Mouse (Mus musculus) T-helper 2 cell (primary cell): Measurements from ENCODE around the gene Rnf183.

Source experiments
- in situ Hi-C: fragments of 300-600 bp; cut with MboI, MseI; formaldehyde crosslinking; loops from one replicate; pipeline ENCODE4 v1.15.1; 2025; ENCODE audit warnings: high pct_unique_total_duplicates

The Rnf183 gene

GRCm38 (mm10) chr4:62431522-62431921 is 3.5 kb downstream of the Rnf183 start:
- in situ Hi-C loops: no loop called here

DNA sequence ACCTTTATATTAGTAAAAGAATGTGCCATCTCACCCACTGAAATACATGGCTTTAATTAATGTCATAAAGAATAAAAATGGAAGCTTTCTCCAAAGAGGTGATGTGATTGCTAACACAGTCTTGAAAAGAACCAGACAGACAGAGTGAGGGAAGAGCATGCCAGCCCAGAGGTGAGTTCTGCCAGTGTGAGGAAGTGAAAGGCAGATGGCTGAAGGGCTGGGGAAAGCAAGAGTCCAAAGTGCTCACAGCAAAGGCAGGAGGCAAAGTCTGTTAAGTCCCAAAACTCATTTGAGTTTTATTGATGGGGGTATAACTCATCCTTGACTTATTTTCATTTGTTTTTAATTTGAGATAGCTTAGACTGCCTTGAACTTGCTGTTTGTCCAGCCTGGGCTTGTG is 4.4 kb downstream of the Rnf183 start:
- in situ Hi-C loops: no loop called here

- in situ Hi-C loops: no loop called here
Observed at GRCm38 (mm10) chr4:62429616-62430015, 5.4 kb downstream of the Rnf183 start.

- in situ Hi-C loops: no loop called here
Observed at GRCm38 (mm10) chr4:62427978-62428758, 6.9 kb downstream of the Rnf183 start.

DNA sequence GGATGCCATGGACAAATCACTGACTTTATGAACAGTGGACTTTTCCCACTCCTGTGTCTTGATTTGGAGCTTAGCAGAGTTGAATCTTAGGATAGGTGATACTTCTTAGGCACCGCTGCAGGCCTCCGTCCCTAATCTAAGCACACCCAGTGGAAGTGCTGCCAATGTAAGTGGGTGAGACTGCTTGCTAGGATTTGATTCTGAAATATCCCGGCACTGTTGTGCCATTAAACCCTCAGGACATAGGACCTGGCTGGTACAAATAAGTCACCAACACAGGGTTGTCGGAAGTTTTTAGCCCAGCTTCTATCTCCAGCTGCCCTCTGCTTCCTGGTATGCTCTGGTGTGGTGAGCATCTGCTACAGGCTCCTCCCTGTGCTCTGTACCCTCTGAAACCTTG is 9.2 kb downstream of the Rnf183 start:
- in situ Hi-C loops: no loop called here

DNA sequence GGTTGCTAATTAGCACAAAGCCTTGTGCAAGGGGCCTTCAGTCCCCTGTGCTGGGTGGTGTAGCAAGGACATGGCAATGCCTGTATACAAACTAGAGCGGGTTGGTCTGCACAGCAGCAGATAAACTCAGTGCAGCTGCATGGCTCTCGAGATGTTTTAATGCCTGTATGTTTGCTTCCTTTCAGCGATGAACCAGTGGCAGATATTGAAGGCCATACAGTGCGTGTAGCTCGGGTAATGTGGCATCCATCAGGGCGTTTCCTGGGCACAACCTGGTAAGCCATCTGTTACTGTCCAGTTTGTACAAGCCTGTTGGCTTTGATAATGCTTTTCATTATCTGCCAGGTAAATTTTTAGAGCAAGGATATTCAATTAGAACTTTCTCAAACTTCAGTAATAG is 16.0 kb downstream of the Rnf183 start:
- in situ Hi-C loops: no loop called here

DNA sequence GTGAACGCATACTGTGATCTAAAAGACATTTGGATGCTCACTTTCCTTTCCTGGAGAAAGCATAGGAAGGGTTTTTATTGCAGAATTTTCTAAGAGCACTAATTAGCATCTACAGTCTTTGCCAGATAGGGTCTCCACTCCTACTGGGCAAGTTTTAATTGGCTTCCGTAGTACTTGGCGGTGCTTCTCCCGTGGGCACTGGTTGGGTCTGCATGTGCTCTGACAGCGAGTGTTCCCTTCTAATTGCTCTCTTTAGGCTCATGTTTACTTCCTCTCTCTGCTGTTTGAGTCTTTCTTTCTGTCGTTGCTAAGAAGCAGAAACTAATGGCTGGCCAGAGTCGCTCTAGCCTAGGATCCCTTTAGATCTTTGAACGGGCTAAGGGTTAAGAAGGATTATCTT is 16.6 kb downstream of the Rnf183 start:
- in situ Hi-C loops: no loop called here

- in situ Hi-C loops: no loop called here
Observed at GRCm38 (mm10) chr4:62411606-62412005, 23.4 kb downstream of the Rnf183 start.

DNA sequence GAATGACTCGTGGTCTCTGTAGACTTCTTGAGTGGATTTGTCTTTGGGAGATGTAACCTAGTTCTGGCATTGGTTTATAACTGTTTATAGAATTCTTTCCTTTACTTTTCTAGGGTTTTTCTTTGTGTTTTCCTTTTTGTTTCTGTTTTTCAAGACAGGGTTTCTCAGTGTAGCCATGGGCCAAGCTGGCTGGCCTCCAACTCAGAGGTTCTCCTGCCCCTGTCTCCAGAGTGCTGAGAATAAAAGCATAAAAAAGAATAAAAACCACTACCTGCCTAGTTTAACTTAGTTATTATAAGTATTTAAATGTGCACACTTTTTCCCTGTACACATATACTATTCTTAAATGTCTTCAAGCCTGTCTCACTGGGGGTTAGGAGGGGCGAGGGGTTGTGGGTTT is 24.7 kb downstream of the Rnf183 start:
- in situ Hi-C loops: no loop called here

GRCm38 (mm10) chr4:62409615-62410014 is 25.4 kb downstream of the Rnf183 start:
- in situ Hi-C loops: loop anchor here (5.0 to 10.0 kb wide), 2 partner anchors 47 to 1435 kb away; partner anchors contain the start of genes Fkbp15 and Slc31a1

GRCm38 (mm10) chr4:62408601-62409282 is 26.3 kb downstream of the Rnf183 start, which contains the start of the genes Cdc26 and Prpf4:
Gene Cdc26 (minus strand): TSS chr4:62408642.
Gene Prpf4 (plus strand): TSS chr4:62408797.
- in situ Hi-C loops: loop anchor here (5.0 to 10.0 kb wide), 2 partner anchors 46 to 1436 kb away; partner anchors contain the start of genes Fkbp15 and Slc31a1

DNA sequence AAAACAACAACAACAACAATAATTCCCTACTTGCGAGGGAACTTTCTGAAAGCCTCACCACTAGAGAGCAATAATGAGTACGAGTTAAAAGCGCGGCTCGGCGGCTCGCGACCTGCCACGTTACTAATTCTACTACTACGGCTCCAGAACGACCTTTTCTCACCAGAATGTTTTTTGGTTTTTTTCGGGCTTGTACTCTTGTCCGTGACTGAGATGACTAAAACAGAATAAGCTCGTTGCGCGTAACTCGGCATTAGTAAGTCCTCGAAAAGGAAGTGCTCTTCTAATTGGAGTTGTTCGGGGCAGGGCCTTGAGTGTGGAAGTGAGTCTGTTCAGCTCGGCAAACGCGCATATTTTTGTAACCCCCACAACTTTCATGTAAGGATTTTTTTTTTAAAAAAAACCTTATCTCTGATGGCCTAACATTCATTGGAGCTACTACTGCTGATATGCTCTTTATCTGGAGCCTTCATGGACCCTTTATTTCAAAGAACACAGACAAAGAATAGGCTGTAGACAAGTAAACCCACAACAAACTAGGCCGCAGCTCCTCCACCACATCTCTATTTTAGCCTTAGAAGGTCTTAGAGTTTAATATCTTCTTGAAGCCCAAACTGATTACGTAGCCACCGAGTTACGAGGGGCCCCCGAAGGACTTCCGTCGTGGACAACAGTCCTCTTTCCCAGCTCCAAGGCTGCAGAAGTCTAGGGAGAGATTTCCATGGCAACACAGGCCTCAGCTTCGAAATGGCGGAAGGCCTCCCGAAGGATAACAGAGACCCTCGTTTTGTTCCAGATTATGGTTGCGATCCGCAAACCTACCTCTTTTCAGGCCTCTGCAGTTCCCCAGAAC is 27.1 kb downstream of the Rnf183 start:
- in situ Hi-C loops: loop anchor here (5.0 to 10.0 kb wide), 2 partner anchors 46 to 1437 kb away; partner anchors contain the start of genes Fkbp15 and Slc31a1

- in situ Hi-C loops: loop anchor here (5.0 to 10.0 kb wide), 2 partner anchors 44 to 1439 kb away; partner anchors contain the start of genes Fkbp15 and Slc31a1
Observed at GRCm38 (mm10) chr4:62406133-62406532, 28.9 kb downstream of the Rnf183 start.

DNA sequence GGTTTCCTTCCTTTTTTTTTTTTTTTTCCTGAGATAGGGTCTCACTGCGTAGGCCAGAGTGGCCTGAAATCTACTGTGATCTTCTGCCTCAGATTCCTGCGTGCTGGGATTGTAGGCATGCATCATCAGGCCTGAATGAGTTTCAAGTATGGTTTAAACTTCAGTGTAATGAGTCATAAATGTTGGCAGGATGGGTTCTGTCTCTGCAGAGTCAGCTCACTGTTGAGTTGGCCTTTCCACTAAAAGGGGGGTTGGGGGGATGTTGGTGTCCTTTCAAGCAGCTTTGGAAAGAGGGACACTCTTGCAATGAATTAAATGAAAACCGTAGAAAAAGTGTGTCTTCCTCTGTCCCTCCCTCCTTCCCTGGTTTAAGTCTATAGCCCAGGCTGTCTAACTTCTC is 36.1 kb downstream of the Rnf183 start:
- in situ Hi-C loops: no loop called here

GRCm38 (mm10) chr4:62397616-62398365 is 37.3 kb downstream of the Rnf183 start:
- in situ Hi-C loops: no loop called here

- in situ Hi-C loops: no loop called here
Observed at GRCm38 (mm10) chr4:62395806-62396205, 39.2 kb downstream of the Rnf183 start.

DNA sequence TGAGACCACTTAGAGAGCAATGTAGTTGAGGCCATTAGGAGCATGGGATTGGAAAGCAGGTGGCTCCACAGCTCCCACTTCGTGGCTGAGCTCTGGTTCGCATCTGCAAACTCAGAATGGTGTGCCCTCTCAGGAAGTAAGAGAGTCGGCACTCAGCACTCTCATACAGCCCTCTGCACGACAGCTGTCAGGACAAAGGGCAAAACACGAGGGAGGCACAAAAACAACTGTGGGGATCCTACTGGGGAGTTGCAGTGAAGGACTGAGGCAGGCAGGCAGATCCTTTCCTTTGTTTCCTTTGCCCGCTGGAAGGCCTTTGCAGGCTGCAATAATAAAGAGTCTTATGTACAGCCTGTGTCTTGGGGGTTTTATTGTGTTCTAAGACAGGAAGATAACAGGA is 41.6 kb downstream of the Rnf183 start:
- in situ Hi-C loops: no loop called here

DNA sequence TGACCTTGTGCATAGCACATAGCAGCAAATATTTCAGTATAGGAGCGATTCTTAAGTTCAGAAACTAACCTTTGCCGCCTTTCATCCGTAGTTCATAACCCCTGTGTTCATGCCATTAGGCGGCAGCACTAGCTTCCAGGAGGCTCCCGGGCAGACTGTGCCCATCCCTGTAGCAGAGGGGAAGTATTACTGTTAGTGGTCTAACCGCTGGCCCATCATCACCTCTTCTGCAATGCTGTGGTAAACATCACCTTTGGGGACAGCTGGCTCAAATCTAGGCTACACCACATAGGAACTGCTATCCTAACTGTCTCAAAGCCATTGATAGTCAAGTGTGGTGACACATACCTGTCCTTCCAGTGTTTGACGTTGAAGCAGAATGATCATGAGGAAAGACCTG is 43.2 kb downstream of the Rnf183 start:
- in situ Hi-C loops: no loop called here

DNA sequence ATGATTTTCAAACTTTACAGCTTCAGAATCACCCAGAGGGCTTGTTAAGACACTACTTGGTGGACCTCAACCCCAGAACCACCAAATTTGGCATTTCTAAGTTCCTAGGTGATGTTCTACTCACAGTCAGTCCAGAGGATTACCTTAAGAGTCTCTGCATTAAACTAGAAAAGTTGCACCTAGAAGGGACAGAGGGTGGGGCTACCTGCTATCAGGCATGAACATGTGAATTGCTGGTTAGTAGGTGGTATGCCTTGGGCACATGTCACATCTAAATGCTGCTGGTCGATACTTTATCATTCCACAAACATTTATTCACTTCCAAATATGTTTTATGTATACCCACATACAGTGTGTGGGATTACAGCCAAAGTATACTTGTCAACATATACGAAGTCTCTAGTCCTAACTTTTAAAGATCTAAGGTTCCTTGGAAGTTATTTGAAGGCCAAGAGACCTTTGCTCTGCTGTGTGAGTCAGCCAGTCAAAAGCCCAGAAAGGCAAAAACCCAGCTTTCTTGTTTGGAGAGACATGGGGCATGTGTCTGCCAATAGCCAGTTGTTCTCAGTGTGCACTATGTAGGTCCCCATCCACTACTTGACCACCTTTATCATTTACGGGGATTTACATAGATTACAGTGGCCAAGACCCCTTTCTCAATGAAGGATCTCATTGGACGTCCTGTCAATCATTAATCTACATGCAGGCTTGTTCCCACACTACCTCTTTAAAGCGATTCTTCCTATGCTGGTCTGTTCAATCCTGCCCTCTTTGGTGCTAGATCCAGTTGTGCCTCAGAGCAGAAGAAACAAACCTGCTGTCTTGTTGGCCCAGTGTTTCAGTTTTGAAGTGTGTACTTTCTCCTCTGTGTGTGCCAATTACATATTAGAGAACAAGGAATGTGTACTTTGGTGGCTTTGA is 45.2 kb downstream of the Rnf183 start:
- in situ Hi-C loops: no loop called here

- in situ Hi-C loops: no loop called here
Observed at GRCm38 (mm10) chr4:62385439-62385838, 49.6 kb downstream of the Rnf183 start.
